Mouse (Mus musculus): ENCODE measurements around the gene Acadvl. TPM values are rescaled to one million over a fixed set of nuclear protein-coding genes. Genes with fewer than 3 reads are reported as not detected.
A peak's percentile ranks its signal among the peaks of the same experiment; 100 is the strongest.

Acadvl gene
- polyA plus RNA-seq, 1 experiment from 2014 or later, result 111 TPM

DNA sequence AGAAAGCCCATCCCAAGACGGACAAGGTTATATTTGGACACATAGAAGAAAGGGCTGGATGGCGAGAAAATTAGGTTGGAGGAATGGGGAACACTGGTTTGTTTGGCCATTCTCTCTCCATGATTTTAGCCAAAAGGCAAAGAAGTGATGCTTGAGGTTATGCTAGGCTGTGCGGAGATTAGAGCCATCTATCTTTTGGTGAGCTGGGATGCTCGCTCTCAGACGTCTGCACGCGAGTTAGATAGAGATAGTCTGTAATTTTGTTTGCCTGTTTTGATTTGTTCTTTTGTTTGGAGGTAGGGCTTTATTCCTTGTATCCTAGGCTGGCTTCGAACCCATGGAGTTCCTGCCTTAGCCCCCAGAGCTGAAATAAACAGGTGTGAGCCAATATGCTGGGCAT is 14.1 kb downstream of the Acadvl start:
- no peak for ATAC-seq (ENCODE audit: insufficient read depth)
- peak overlapping the region; percentile 85 for H3K27ac ChIP-seq (replicated peaks)
- WGBS (ENCODE audit: insufficient replicate concordance), result 13% methylated on average over 8 of the region's 8 CpGs
- H3K9ac ChIP-seq, result peak overlapping the region; percentile 76
- no peaks in the 10 kb centered on the region for H3K27me3 ChIP-seq
- peak overlapping the region; percentile 100 for H3K4me2 ChIP-seq
- no peaks in the 10 kb centered on the region for H3K9me3 ChIP-seq (replicated peaks)
- peak overlapping the region; percentile 73 for H3K4me3 ChIP-seq (replicated peaks)
- H3K4me1 ChIP-seq (replicated peaks), result peaks cover 55% of the 10 kb centered on the region
- H3K36me3 ChIP-seq (replicated peaks), result peaks cover 40% of the 10 kb centered on the region

DNA sequence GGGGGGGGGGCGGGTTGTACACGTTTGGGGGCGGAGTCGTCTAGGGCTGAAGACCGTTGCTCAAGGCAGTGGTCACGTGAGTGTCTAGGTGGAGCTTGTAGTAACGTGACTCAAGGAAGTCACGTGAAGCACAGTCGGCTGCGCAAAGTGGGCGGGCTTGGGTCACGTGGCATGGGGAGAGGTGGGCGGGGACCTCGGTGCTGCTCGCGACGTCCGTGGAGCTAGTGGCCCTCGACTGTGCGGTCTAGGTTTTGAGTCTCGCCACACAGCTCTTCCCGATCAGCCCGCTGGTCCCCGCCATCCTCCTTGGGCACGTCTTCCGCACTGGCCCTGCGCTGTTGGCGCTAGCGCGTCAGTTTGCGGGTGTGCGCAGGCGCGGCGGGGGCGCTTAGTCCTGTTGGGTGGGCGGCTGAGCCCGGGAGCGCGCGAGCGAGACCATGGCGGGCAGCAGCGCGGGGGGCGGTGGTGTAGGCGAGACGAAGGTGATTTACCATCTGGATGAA is 14.8 kb downstream of the Acadvl start, which contains the start of gene Dvl2:
Dvl2 (plus strand) TSS at position 200 of the 503 bp plus-strand sequence.
- under 1% methylated on average over 48 of the region's 48 CpGs for WGBS (ENCODE audit: insufficient replicate concordance)
- Histone ChIP-seq H3K4me3 (replicated peaks) (peak within 1 kb of the TSS; percentile 73), H3K4me1 (replicated peaks) (peaks cover 55% of the 10 kb centered on the region), H3K36me3 (replicated peaks) (peaks cover 35% of the 10 kb centered on the region), H3K4me2 (peak within 1 kb of the TSS; percentile 100), H3K9me3 (replicated peaks) (no peaks in the 10 kb centered on the region), H3K27ac (replicated peaks) (peak within 1 kb of the TSS; percentile 85), H3K9ac (peak within 1 kb of the TSS; percentile 76), H3K27me3 (no peaks in the 10 kb centered on the region)
- ATAC-seq (ENCODE audit: insufficient read depth), result peak; percentile 11

DNA sequence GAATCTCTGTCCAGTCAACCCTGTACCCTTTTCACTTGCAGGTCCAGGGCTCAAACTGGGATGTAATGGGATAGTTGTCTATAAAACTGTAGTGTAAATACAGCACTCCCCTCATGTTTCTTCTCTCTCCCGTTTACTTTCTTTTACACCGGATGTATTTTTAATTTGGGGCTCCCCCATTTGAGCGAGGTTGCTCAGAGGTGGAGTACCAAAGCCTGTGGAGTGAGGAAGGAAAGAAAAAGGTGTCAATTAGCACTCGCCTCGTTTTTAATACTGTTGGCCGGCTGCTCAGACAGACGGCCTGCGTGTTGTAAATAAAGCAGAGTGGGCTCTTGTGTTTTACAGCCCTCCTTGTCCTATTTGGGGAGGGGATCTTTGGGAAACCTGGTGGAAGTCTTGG is 15.5 kb downstream of the Acadvl start:
- ATAC-seq (ENCODE audit: insufficient read depth), result no peak
- Histone ChIP-seq H3K9ac (0 out of 2 replicates have a peak overlapping the region, but pooled peaks have one; percentile 1), H3K27ac (replicated peaks) (peak overlapping the region; percentile 45), H3K4me1 (replicated peaks) (peaks cover 60% of the 10 kb centered on the region), H3K36me3 (replicated peaks) (peaks cover 32% of the 10 kb centered on the region), H3K9me3 (replicated peaks) (no peaks in the 10 kb centered on the region), H3K4me3 (replicated peaks) (peak overlapping the region; percentile 73; the same call in 1 of the 2 replicates), H3K4me2 (peak overlapping the region; percentile 100; the same call in 1 of the 2 replicates), H3K27me3 (no peaks in the 10 kb centered on the region)
- WGBS (ENCODE audit: insufficient replicate concordance), result 75% methylated on average over 8 of the region's 8 CpGs

DNA sequence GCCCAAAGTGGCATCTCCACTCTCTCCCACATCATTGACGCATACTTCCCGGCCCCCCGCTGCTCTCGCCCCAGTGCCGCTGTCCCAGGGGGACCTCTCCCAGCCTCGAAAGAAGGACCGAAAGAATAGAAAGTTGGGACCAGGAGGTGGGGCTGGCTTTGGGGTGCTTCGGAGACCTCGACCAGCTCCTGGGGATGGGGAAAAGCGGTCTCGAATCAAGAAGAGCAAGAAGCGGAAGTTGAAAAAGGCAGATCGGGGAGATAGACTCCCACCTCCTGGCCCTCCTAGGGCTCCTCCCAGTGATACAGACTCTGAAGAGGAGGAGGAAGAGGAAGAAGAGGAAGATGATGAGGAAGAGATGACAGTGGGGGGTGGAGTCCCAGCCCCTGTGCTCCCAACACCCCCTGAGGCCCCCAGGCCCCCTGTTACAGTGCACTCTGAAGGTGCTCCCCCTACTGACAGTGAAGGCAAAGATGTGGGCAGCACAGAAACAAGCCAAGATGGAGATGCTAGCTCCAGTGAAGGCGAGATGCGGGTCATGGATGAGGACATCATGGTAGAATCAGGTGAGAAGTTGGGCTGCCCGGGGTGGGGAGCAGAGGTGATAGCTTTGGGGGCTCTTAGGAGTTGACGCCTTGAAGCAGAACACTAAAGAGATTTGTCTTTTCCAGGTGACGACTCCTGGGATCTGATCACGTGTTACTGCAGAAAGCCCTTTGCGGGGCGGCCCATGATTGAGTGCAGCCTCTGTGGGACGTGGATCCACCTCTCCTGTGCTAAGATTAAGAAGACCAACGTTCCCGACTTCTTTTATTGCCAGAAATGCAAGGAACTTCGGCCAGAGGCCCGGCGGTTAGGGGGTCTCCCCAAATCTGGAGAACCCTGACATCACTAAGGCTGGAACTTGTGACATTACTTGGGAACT is 16.4 kb downstream of the Acadvl start:
- no peak for ATAC-seq (ENCODE audit: insufficient read depth)
- peak overlapping the region; percentile 99 for H3K27ac ChIP-seq (replicated peaks)
- WGBS (ENCODE audit: insufficient replicate concordance), result 85% methylated on average over 27 of the region's 27 CpGs
- H3K9me3 ChIP-seq (replicated peaks), result no peaks in the 10 kb centered on the region
- H3K36me3 ChIP-seq (replicated peaks), result peaks cover 37% of the 10 kb centered on the region
- H3K4me2 ChIP-seq, result no peak overlapping the region
- H3K4me1 ChIP-seq (replicated peaks), result peaks cover 68% of the 10 kb centered on the region
- H3K27me3 ChIP-seq, result no peaks in the 10 kb centered on the region
- H3K9ac ChIP-seq, result no peak overlapping the region; the same call in 1 of the 2 replicates
- H3K4me3 ChIP-seq (replicated peaks), result no peak overlapping the region; the same call in 1 of the 2 replicates

DNA sequence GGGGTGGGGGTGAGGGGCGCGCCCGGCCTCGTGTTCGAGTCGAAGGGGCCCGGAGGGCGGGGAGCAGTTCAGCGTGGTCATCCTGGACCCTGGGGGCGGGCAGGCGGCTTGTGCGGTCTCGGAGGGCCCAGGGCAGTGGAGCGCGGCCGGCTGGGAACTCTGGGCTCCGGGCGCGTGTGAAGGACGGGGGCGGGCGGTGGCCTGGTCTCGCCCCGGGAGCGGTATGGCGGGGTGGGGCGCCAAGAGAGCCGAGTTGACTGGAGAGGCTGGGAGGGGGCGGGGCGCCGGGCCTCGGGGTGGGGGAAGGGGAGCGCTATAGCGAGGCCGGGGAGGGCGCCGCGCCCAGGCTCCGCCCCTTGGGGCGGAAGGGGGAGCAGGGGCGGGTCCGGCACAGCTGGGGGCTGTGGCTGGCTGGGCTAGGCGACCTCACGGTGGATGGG is 18.1 kb downstream of the Acadvl start:
- Histone ChIP-seq H3K27ac (replicated peaks) (peak overlapping the region; percentile 99), H3K4me1 (replicated peaks) (peaks cover 73% of the 10 kb centered on the region), H3K4me2 (peak overlapping the region; percentile 95), H3K27me3 (no peaks in the 10 kb centered on the region), H3K4me3 (replicated peaks) (peak overlapping the region; percentile 89), H3K9me3 (replicated peaks) (no peaks in the 10 kb centered on the region), H3K9ac (peak overlapping the region; percentile 99), H3K36me3 (replicated peaks) (peaks cover 51% of the 10 kb centered on the region)
- under 1% methylated on average over 42 of the region's 44 CpGs for WGBS (ENCODE audit: insufficient replicate concordance)
- peak; percentile 60 for ATAC-seq (ENCODE audit: insufficient read depth)

DNA sequence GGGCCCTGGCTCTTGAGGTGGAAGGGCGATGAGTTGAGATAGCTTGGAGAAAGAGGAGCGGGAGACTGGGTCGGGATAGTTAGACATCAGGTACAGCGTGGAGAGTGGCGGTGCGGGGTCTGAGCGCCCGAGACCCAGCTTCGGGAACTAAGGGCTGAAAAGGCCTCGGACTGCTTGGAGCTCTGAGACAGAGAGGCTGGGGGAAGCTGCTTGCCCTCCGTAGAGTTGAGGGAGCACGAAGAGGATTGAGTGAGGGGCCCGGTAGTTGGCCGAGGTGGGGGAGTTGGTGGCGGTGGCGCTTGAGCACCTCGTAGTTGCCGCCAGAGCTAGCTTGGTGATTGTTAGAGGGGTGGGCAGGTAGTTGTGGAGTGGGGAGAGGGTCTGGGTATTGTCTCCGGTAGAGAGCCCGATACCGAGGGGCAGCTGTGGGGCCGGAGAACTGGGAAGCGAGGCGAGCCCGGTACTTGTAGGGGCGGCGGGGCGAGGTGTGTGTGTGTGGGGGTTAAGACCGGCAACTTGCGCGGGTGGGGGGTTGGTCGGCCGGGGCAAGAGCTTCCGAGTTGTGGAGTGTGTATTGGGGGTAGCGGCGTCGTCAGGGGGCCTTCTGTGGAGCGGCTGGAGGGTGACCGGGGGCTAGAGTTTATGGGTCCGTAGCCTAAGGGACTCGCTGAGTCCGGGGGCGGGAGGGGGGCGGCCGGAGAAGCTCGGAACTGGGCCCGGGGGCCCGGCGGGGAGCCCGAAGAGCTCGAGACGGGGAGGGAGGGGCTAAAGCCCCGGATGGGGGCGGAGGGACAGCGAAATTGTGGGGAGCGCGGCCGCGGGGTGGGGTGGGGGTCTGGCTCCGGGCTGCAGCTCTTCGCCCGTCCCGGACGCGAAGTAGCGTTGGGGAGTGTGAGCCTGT is 18.8 kb downstream of the Acadvl start:
- peaks cover 51% of the 10 kb centered on the region for H3K36me3 ChIP-seq (replicated peaks)
- H3K27ac ChIP-seq (replicated peaks), result peak overlapping the region; percentile 99
- no peaks in the 10 kb centered on the region for H3K9me3 ChIP-seq (replicated peaks)
- H3K4me2 ChIP-seq, result peak overlapping the region; percentile 95
- whole genome bisulfite sequencing (ENCODE audit: insufficient replicate concordance), result 1% methylated on average over 66 of the region's 66 CpGs
- peaks cover 67% of the 10 kb centered on the region for H3K4me1 ChIP-seq (replicated peaks)
- H3K4me3 ChIP-seq (replicated peaks), result peak overlapping the region; percentile 89
- H3K9ac ChIP-seq, result peak overlapping the region; percentile 99
- H3K27me3 ChIP-seq, result no peaks in the 10 kb centered on the region
- peak; percentile 5 for ATAC-seq (ENCODE audit: insufficient read depth)

DNA sequence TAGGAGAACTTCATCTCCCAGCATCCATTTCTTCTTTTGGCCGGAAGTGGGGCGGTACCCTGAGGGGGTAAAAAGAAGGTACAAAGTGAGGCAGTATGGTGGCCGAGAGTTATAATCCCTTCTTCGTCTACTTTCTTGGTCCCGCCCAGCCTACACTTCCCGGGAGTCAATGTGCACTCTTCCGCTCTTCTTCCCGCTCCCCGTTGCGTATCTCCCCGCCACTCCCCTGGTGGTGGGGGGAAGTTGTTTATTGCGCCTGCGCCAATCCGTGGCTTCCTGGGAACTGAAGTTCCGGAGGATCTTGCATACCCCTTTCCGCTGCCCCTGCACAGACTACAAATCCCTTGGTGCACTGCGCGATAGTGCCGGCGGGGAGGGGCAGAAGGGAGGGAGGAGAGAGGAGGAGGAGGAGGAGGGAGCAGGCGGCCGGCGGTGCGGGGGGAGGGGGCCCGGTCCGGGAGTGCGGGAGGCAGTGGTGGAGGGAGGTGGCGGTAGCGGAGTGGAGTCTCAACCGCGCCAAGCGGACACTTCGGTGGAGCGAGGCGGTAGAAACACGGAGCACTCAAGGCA is 19.7 kb downstream of the Acadvl start, which contains the start of gene Phf23:
Phf23 (plus strand) TSS at position 387 of the 570 bp plus-strand sequence.
- peaks cover 63% of the 10 kb centered on the region for H3K4me1 ChIP-seq (replicated peaks)
- peak within 1 kb of the TSS; percentile 99 for H3K9ac ChIP-seq
- peak within 1 kb of the TSS; percentile 99 for H3K27ac ChIP-seq (replicated peaks)
- H3K9me3 ChIP-seq (replicated peaks), result no peaks in the 10 kb centered on the region
- under 1% methylated on average over 36 of the region's 36 CpGs for WGBS (ENCODE audit: insufficient replicate concordance)
- peak within 1 kb of the TSS; percentile 95 for H3K4me2 ChIP-seq
- ATAC-seq (ENCODE audit: insufficient read depth), result peak; percentile 76
- peak within 1 kb of the TSS; percentile 89 for H3K4me3 ChIP-seq (replicated peaks)
- peaks cover 51% of the 10 kb centered on the region for H3K36me3 ChIP-seq (replicated peaks)
- H3K27me3 ChIP-seq, result no peaks in the 10 kb centered on the region

DNA sequence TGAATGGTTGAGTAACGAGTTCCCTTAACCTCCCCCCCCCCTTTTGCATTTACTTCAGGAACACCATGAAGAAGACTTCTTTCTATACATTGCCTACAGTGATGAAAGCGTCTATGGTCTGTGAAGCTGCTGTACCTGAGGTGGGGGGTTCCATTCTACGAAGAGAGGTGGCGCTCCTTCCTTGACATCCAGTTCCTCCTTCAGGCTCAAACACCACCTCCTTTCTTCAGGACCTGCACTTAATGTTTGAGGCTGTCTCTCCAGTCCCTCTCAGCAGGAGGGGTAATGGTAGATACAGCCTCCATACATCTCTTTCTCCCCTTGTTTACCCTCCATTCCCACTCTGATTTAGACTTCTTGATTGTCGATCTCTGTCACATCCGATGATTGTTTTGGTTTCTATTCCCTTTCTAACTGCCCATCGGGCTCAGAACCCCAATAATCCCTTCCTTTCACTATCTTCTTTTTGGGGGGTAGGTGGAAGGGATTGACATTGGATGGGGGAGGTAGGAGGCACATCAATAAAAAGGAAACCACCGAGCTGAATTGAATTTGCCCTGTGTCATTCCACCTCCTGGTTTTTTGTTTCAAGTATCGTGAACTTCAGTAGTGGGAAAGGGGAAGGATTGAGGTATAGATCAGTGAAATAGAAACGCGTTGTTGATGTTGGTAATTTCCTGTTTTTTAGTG is 20.7 kb downstream of the Acadvl start:
- no peaks in the 10 kb centered on the region for H3K27me3 ChIP-seq
- H3K27ac ChIP-seq (replicated peaks), result peak overlapping the region; percentile 99
- H3K4me3 ChIP-seq (replicated peaks), result peak overlapping the region; percentile 89
- no peaks in the 10 kb centered on the region for H3K9me3 ChIP-seq (replicated peaks)
- 77% methylated on average over 11 of the region's 11 CpGs for WGBS (ENCODE audit: insufficient replicate concordance)
- peaks cover 62% of the 10 kb centered on the region for H3K4me1 ChIP-seq (replicated peaks)
- peak overlapping the region; percentile 95 for H3K4me2 ChIP-seq
- no peak for ATAC-seq (ENCODE audit: insufficient read depth)
- H3K9ac ChIP-seq, result peak overlapping the region; percentile 31; the same call in 1 of the 2 replicates
- peaks cover 51% of the 10 kb centered on the region for H3K36me3 ChIP-seq (replicated peaks)

DNA sequence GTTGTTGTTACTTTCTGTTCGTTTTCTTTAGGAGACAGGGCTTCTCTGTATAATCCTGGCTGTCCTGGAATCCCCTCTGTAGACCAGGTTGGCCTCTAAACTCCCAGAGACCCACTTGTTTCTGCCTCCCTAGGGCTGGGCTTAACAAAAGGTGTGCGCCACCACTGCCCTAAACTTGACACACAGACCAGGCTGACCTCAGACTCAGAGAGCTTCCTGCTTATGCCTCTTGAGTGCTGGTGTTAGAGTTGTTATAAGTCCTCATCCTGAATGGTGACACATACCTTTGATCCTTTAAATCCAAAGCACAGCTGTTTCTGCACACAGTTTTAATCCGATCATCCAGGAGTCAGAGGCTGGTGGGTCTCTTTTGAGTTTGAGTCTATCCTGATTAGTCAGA is 22.3 kb downstream of the Acadvl start:
- H3K4me3 ChIP-seq (replicated peaks), result peak overlapping the region; percentile 87
- WGBS (ENCODE audit: insufficient replicate concordance), result 83% methylated on average over 3 of the region's 3 CpGs
- H3K36me3 ChIP-seq (replicated peaks), result peaks cover 51% of the 10 kb centered on the region
- peak overlapping the region; percentile 90 for H3K4me2 ChIP-seq
- no peaks in the 10 kb centered on the region for H3K9me3 ChIP-seq (replicated peaks)
- no peak for ATAC-seq (ENCODE audit: insufficient read depth)
- H3K4me1 ChIP-seq (replicated peaks), result peaks cover 51% of the 10 kb centered on the region
- H3K27me3 ChIP-seq, result no peaks in the 10 kb centered on the region
- H3K9ac ChIP-seq, result peak overlapping the region; percentile 7; the same call in 1 of the 2 replicates
- H3K27ac ChIP-seq (replicated peaks), result peak overlapping the region; percentile 39; the same call in 1 of the 2 replicates

DNA sequence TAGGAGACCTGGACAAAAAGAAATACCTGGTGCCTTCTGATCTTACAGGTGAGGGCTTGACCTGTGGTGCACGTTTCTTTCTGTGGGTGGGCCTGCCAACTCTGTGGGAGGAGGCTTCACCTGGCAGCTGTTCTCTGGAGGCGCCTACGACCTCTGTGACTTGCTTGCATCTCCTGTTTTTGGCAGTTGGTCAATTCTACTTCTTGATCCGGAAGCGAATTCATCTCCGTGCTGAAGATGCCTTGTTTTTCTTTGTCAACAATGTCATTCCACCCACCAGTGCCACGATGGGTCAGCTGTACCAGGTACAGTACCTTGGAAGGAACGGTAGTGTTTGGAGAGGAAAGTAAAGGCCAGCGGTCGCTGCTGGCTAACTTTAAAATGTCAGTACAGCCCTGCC is 22.8 kb downstream of the Acadvl start:
- Histone ChIP-seq H3K9ac (peak overlapping the region; percentile 87), H3K27ac (replicated peaks) (peak overlapping the region; percentile 39; the same call in 1 of the 2 replicates), H3K9me3 (replicated peaks) (no peaks in the 10 kb centered on the region), H3K36me3 (replicated peaks) (peaks cover 52% of the 10 kb centered on the region), H3K4me1 (replicated peaks) (peaks cover 45% of the 10 kb centered on the region), H3K4me2 (peak overlapping the region; percentile 90), H3K27me3 (no peaks in the 10 kb centered on the region), H3K4me3 (replicated peaks) (peak overlapping the region; percentile 87)
- no peak for ATAC-seq (ENCODE audit: insufficient read depth)
- WGBS (ENCODE audit: insufficient replicate concordance), result 77% methylated on average over 10 of the region's 10 CpGs

All from liver, embryonic 15.5 days (tissue).